Mouse (Mus musculus) CH12F3 (cell line): ENCODE data around the gene Kcnk10.

Source experiments
- in situ Hi-C: fragments of 300-500 bp; cut with MboI; formaldehyde crosslinking; loops from 2 replicates; pipeline ENCODE4 v1.14.3; 2020; ENCODE audit warnings: low sequenced_read_pairs

The Kcnk10 gene

GRCm38 (mm10) chr12:98573317-98574270, 4.5 kb downstream of the Kcnk10 start:
- in situ Hi-C loops = no loop called here

GRCm38 (mm10) chr12:98571896-98572680, 6.0 kb downstream of the Kcnk10 start:
- in situ Hi-C loops = no loop called here

- in situ Hi-C loops = no loop called here
These were observed 8.7 kb downstream of the Kcnk10 start for GRCm38 (mm10) chr12:98569380-98569779.

GRCm38 (mm10) chr12:98567877-98568276, 10.2 kb downstream of the Kcnk10 start:
- in situ Hi-C loops = no loop called here

GRCm38 (mm10) chr12:98564383-98564782, 13.7 kb downstream of the Kcnk10 start:
- in situ Hi-C loops = no loop called here

- in situ Hi-C loops = no loop called here
These were observed 14.8 kb downstream of the Kcnk10 start for GRCm38 (mm10) chr12:98563261-98563660.

GRCm38 (mm10) chr12:98562341-98562977, 15.7 kb downstream of the Kcnk10 start:
- in situ Hi-C loops = no loop called here

- in situ Hi-C loops = no loop called here
These were observed 18.1 kb downstream of the Kcnk10 start for GRCm38 (mm10) chr12:98560038-98560437.

- in situ Hi-C loops = no loop called here
These were observed 21.0 kb downstream of the Kcnk10 start for GRCm38 (mm10) chr12:98557013-98557677.

GRCm38 (mm10) chr12:98549981-98550380, 28.1 kb downstream of the Kcnk10 start:
- in situ Hi-C loops = no loop called here

- in situ Hi-C loops = no loop called here
These were observed 30.0 kb downstream of the Kcnk10 start for GRCm38 (mm10) chr12:98548141-98548540.

GRCm38 (mm10) chr12:98545875-98546274, 32.2 kb downstream of the Kcnk10 start:
- in situ Hi-C loops = no loop called here

- in situ Hi-C loops = no loop called here
These were observed 32.9 kb downstream of the Kcnk10 start for GRCm38 (mm10) chr12:98545251-98545560.

- in situ Hi-C loops = no loop called here
These were observed 33.4 kb downstream of the Kcnk10 start for GRCm38 (mm10) chr12:98544545-98545250.

GRCm38 (mm10) chr12:98536760-98537159, 41.4 kb downstream of the Kcnk10 start:
- in situ Hi-C loops = no loop called here

GRCm38 (mm10) chr12:98536036-98536435, 42.1 kb downstream of the Kcnk10 start:
- in situ Hi-C loops = no loop called here

GRCm38 (mm10) chr12:98535494-98535901, 42.6 kb downstream of the Kcnk10 start:
- in situ Hi-C loops = no loop called here

GRCm38 (mm10) chr12:98528635-98529034, 49.5 kb downstream of the Kcnk10 start:
- in situ Hi-C loops = no loop called here

GRCm38 (mm10) chr12:98525361-98525760, 52.7 kb downstream of the Kcnk10 start:
- in situ Hi-C loops = no loop called here
